Mouse (Mus musculus): ENCODE measurements at regions not wholly inside any gene's neighbourhood (a gene's known extent, or its start where the extent isn't known, plus 50 kb on each side); places are given as distances from the start of the nearest gene placed in this dataset.

- in situ Hi-C loops (cut with MboI, MseI) = loop anchor here in 1 of 2 experiments (10.0 kb wide), 1 partner anchor 884 kb away; no protein-coding TSS in a partner anchor
Observed at GRCm38 (mm10) chr8:67598687-67599086, 75.0 kb downstream of the Nat3 start.

- in situ Hi-C loops (cut with MboI, MseI) = no loop called here
Observed at GRCm38 (mm10) chr8:67622213-67622612, 98.6 kb downstream of the Nat3 start.

- in situ Hi-C loops (cut with MboI, MseI) = loop anchor here (10.0 to 25.0 kb wide), 2 partner anchors 717 to 1069 kb away; no protein-coding TSS in a partner anchor
Observed at GRCm38 (mm10) chr8:67631691-67632090, 108.0 kb downstream of the Nat3 start.

GRCm38 (mm10) chr8:67632290-67632689 lies 108.6 kb downstream of the Nat3 start:
- in situ Hi-C loops (cut with MboI, MseI) = loop anchor here (10.0 to 25.0 kb wide), 2 partner anchors 717 to 1070 kb away; no protein-coding TSS in a partner anchor

Data from T-helper 17 cell (primary cell).